Mouse (Mus musculus) liver, embryonic 11.5 days (tissue): ENCODE measurements around the gene Folr1. TPM values are rescaled to one million over a fixed set of nuclear protein-coding genes. Genes with fewer than 3 reads are reported as not detected.

Source experiments
- ATAC-seq: fragments of 200-750 bp; cut with Nextera tagmentation; replicated peaks from 2 replicates; pipeline ENCODE4 v1.8.0; 2017; ENCODE audit warnings: moderate number of reproducible peaks, mild to moderate bottlenecking, moderate TSS enrichment, moderate library complexity; ENCODE audit not compliant: low FRiP score
- DNase-seq: peaks from one replicate; pipeline ENCODE4 v3.0.0-alpha.2; 2017; ENCODE audit warnings: low spot score
- H3K27ac ChIP-seq: fragments of 300-500 bp; sonication (generic); 2 replicates; pipeline ENCODE4 v1.5.1; 2014; ENCODE audit warnings: mild to moderate bottlenecking, low read depth, low read length, control low read depth
- H3K27me3 ChIP-seq: fragments of 300-500 bp; sonication (generic); replicated peaks from 2 replicates; pipeline ENCODE4 v1.6.1; 2014; ENCODE audit warnings: low read length, mixed read lengths; ENCODE audit not compliant: control insufficient read depth, insufficient read depth
- H3K36me3 ChIP-seq: fragments of 300-500 bp; sonication (generic); 2 replicates; pipeline ENCODE4 v1.6.1; 2014; ENCODE audit warnings: mild to moderate bottlenecking, low read length, moderate library complexity, mixed read lengths; ENCODE audit not compliant: control insufficient read depth, insufficient read depth
- H3K4me1 ChIP-seq: fragments of 300-500 bp; sonication (generic); replicated peaks from 2 replicates; pipeline ENCODE4 v1.6.1; 2014; ENCODE audit warnings: low read length, mixed read lengths; ENCODE audit not compliant: control insufficient read depth, insufficient read depth
- H3K4me2 ChIP-seq: fragments of 300-500 bp; sonication (generic); 2 replicates; pipeline ENCODE4 v1.6.1; 2014; ENCODE audit warnings: mild to moderate bottlenecking, control low read depth, moderate library complexity
- H3K4me3 ChIP-seq: fragments of 300-500 bp; sonication (generic); 2 replicates; pipeline ENCODE4 v1.5.1; 2014; ENCODE audit warnings: low read depth, low read length, control low read depth
- H3K9ac ChIP-seq: fragments of 300-500 bp; sonication (generic); 2 replicates; pipeline ENCODE4 v1.6.1; 2014; ENCODE audit warnings: low read depth, low read length, control low read depth
- H3K9me3 ChIP-seq: fragments of 300-500 bp; sonication (generic); 2 replicates; pipeline ENCODE4 v1.6.1; 2016; ENCODE audit warnings: low read length, inconsistent platforms, mixed read lengths; ENCODE audit not compliant: control insufficient read depth
- WGBS: fragments of 180-500 bp; shearing (Covaris S2); extraction: QIAGEN DNeasy Blood & Tissue Kit; methylation state at CpG from one replicate; pipeline ENCODE4 v1.1.7; 2014; 5-methylcytosine and 5-hydroxymethylcytosine counted together
- polyA plus RNA-seq: library from polyadenylated mRNA; unstranded; fragments of >200 nt; fragmentation: Nextera tagmentation; extraction: Ambion mirVana; gene quantifications from 2 replicates; pipeline ENCODE4 v1.2.1, GENCODE M21; 2014

The Folr1 gene
- polyA plus RNA-seq, 1 experiment from 2014 or later: 0.27 TPM

DNA sequence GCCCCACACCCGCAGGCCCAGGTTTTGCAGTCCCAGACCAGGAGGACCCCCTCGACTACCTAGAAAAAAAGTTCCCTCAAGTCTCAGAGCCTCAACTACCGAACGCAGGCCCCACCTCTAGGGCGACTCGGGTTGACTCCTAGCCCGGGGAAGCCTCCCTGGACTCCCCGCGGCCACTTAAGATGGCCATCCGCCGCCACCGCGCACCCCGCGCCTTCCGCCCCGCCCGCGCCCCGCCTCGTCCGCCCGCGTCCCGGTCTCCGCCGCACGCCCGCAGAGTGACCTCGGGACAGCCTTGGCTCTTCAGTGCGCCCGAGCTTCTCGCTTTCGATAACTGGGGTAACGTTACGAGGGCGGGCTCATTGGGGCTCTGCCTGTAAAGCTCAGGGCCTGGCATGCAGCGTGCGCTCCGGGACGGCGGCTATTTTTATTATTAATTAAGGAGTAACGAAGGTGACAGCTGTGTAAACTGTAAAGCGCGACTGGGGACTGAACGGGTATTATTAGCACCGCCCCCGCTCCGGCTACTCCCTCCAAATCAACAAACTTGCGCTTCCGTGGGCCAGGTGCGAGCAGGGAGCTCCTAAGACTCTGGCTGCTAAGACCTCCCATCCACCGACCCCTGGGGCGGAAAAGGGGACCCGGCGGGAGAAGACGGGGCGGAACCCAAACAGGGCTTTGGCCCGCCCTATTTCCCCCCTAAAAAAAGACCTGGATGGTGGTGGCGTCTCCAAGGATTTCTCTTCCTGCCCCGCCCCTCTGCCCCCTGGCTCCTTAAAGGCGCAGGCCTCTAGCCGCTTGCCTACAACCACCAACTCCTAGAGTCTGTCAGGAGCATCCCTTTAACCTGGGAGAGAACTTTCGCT lies 32.7 kb downstream of the Folr1 start, which contains the start of gene Inppl1:
Gene Inppl1, minus strand, starts transcription at position 624 of the 866 bp plus-strand sequence.
- H3K27me3 ChIP-seq: peaks cover 22% of the 10 kb centered on the region

GRCm38 (mm10) chr7:101837154-101837605 lies 33.4 kb downstream of the Folr1 start:
- peaks cover 22% of the 10 kb centered on the region for H3K27me3 ChIP-seq
- ATAC-seq (no peak), DNase-seq (no peak)
- no peaks in the 10 kb centered on the region for H3K9me3 ChIP-seq
- peak overlapping the region; percentile 74 for H3K4me3 ChIP-seq
- peak overlapping the region; percentile 82 for H3K9ac ChIP-seq
- peak overlapping the region; percentile 91 for H3K4me2 ChIP-seq
- H3K27ac ChIP-seq: peak overlapping the region; percentile 78
- under 1% methylated on average over 20 of the region's 20 CpGs for WGBS
- peaks cover 4% of the 10 kb centered on the region for H3K36me3 ChIP-seq
- H3K4me1 ChIP-seq: peaks cover 6% of the 10 kb centered on the region; the same call in 1 of the 2 replicates

More for the DNA sequence above, 32.7 kb downstream of the Folr1 start, which contains the start of gene Inppl1:
- Histone ChIP-seq H3K9me3 (no peaks in the 10 kb centered on the region), H3K9ac (peak within 1 kb of the TSS; percentile 82), H3K36me3 (peaks cover 3% of the 10 kb centered on the region; the same call in 1 of the 2 replicates), H3K27ac (peak within 1 kb of the TSS; percentile 78), H3K4me3 (peak within 1 kb of the TSS; percentile 74), H3K4me2 (peak within 1 kb of the TSS; percentile 91), H3K4me1 (peaks cover 6% of the 10 kb centered on the region; the same call in 1 of the 2 replicates)
- peak; percentile 54 for ATAC-seq
- peak; percentile 79 for DNase-seq
- under 1% methylated on average over 64 of the region's 64 CpGs for WGBS

GRCm38 (mm10) chr7:101836271-101837153 lies 34.1 kb downstream of the Folr1 start:
- Histone ChIP-seq H3K4me3 (peak overlapping the region; percentile 74), H3K4me1 (peaks cover 6% of the 10 kb centered on the region; the same call in 1 of the 2 replicates), H3K9me3 (no peaks in the 10 kb centered on the region), H3K4me2 (peak overlapping the region; percentile 91), H3K27me3 (peaks cover 22% of the 10 kb centered on the region), H3K27ac (peak overlapping the region; percentile 84), H3K9ac (peak overlapping the region; percentile 82), H3K36me3 (peaks cover 10% of the 10 kb centered on the region)
- DNase-seq (peak; percentile 71), ATAC-seq (peak; percentile 48)
- WGBS: under 1% methylated on average over 63 of the region's 63 CpGs

DNA sequence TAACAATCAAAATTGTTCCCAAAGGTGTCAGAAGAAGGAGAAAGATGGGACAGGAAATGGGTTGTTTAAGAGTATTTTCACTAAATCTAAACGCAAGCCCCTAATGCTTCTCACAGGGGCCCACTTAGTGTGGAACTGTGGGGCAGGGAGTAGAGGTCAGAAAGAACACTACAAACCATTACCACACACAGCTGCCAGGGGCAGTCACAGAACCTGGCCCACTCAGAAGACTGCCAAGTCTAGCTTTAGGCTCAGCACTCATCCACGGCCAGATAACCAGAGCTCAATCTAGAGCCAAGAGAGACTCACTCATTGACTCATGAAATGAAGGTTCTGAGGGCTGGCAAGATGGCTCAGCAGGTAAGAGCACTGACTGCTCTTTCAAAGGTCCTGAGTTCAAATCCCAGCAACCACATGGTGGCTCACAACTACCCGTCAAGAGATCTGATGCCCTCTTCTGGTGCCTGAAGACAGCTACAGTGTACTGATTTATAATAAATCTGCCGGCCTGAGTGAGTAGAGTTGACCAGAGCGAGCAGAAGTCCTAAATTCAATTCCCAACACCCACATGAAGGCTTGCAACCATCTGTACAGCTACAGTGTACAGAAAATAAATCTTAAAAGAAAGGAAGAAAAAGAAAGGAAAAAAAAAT lies 35.0 kb downstream of the Folr1 start:
- no peak for DNase-seq
- Histone ChIP-seq H3K4me3 (peak overlapping the region; percentile 74), H3K4me2 (peak overlapping the region; percentile 91), H3K27me3 (peaks cover 22% of the 10 kb centered on the region), H3K27ac (no peak overlapping the region), H3K4me1 (peaks cover 6% of the 10 kb centered on the region; the same call in 1 of the 2 replicates), H3K36me3 (peaks cover 17% of the 10 kb centered on the region), H3K9ac (no peak overlapping the region; the same call in 1 of the 2 replicates), H3K9me3 (no peaks in the 10 kb centered on the region)
- no peak for ATAC-seq
- 50% methylated on average over 5 of the region's 5 CpGs for WGBS

DNA sequence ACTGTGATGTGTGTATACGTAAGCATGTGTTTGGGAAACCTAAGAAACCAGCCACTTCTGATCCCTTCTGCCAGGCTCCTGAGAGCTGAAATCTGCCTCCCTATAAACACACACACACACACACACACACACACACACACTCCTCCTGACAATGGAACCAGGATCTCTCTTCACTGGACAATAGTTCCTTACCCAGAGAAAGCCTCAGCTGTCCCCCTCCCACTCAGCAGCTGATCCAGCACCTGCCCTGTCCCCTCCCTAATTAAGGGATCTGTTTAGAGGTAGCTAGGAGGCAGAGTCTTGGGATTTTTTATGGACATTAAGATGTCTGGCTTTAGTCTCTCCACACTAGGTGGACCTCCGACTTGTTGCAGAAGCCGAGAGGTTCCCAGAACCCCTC lies 35.7 kb downstream of the Folr1 start:
- peaks cover 6% of the 10 kb centered on the region; the same call in 1 of the 2 replicates for H3K4me1 ChIP-seq
- H3K36me3 ChIP-seq: peaks cover 23% of the 10 kb centered on the region
- ATAC-seq (no peak), DNase-seq (no peak)
- 78% methylated on average over 3 of the region's 3 CpGs for WGBS
- H3K4me3 ChIP-seq: no peak overlapping the region
- H3K27ac ChIP-seq: no peak overlapping the region
- no peaks in the 10 kb centered on the region for H3K9me3 ChIP-seq
- H3K9ac ChIP-seq: no peak overlapping the region
- peak overlapping the region; percentile 91; the same call in 1 of the 2 replicates for H3K4me2 ChIP-seq
- H3K27me3 ChIP-seq: peaks cover 22% of the 10 kb centered on the region

GRCm38 (mm10) chr7:101833916-101834584 lies 36.5 kb downstream of the Folr1 start:
- H3K4me2 ChIP-seq: no peak overlapping the region
- DNase-seq: no peak
- H3K9me3 ChIP-seq: no peaks in the 10 kb centered on the region
- no peak overlapping the region for H3K27ac ChIP-seq
- peaks cover 22% of the 10 kb centered on the region for H3K27me3 ChIP-seq
- ATAC-seq: no peak
- H3K36me3 ChIP-seq: peaks cover 28% of the 10 kb centered on the region
- WGBS: 76% methylated on average over 3 of the region's 3 CpGs
- peaks cover 6% of the 10 kb centered on the region; the same call in 1 of the 2 replicates for H3K4me1 ChIP-seq
- H3K4me3 ChIP-seq: no peak overlapping the region
- no peak overlapping the region for H3K9ac ChIP-seq

DNA sequence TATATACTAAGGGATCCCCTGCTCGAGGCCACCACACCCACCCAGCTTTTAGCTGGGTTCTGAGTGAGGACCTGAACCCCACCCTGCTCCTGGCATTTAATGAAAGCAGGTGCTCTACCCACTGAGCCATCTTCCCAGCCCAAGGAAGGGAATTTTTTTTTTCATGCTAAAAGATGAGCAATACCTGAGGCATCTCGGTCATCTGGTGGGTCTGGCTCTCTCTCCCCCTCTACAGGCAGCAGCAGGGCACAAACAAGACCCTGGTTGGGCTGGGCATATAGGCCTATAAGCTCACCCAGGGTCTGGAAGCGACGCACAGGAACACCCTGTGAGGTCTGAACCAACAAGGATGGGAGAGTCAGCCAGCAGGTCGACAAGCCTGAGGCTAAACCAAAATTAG lies 37.2 kb downstream of the Folr1 start:
- peaks cover 18% of the 10 kb centered on the region for H3K27me3 ChIP-seq
- no peaks in the 10 kb centered on the region for H3K9me3 ChIP-seq
- no peak overlapping the region for H3K27ac ChIP-seq
- H3K36me3 ChIP-seq: peaks cover 28% of the 10 kb centered on the region
- no peak for ATAC-seq
- WGBS: 74% methylated on average over 5 of the region's 5 CpGs
- no peak overlapping the region for H3K9ac ChIP-seq
- no peak overlapping the region for H3K4me2 ChIP-seq
- no peak for DNase-seq
- no peak overlapping the region for H3K4me3 ChIP-seq
- H3K4me1 ChIP-seq: peaks cover 6% of the 10 kb centered on the region; the same call in 1 of the 2 replicates
